Mouse (Mus musculus) Patski (cell line): ENCODE measurements at regions not wholly inside any gene's neighbourhood (a gene's known extent, or its start where the extent isn't known, plus 50 kb on each side); places are given as distances from the start of the nearest gene placed in this dataset.

Experiments used
- ATAC-seq: fragments of 100-300 bp; one replicate; pipeline ENCODE4 v1.8.0; 2021
- CTCF ChIA-PET: fragments of 350-600 bp; sonication (Branson Sonifier 250); formaldehyde crosslinking; loops from one replicate; lab custom pipeline; 2022; ENCODE audit warnings: inconsistent platforms; lab: Charles Lee
- POLR2A ChIA-PET: fragments of 350-600 bp; sonication (Branson Sonifier 250); formaldehyde crosslinking; loops from one replicate; lab custom pipeline; 2022; ENCODE audit warnings: antibody characterized with exemption, inconsistent platforms; lab: Charles Lee
- DNase-seq: peaks from one replicate; pipeline ENCODE4 v3.0.0-alpha.2; 2011; ENCODE audit warnings: low read depth, low spot score
- H3K27me3 ChIP-seq: fragments of 371-371 bp; one replicate; pipeline ENCODE4 v1.5.1; 2021
- CTCF ChIP-seq: fragments of 100-300 bp; IDR thresholded peaks from one replicate; pipeline ENCODE4 v1.5.1; 2021
- in situ Hi-C: fragments of 300-500 bp; cut with MboI; formaldehyde crosslinking; loops from 3 replicates; pipeline ENCODE4 v1.11.1; 2018; ENCODE audit warnings: low pct_unique_long_range_greater_than_20kb, mixed read lengths

GRCm38 (mm10) chr10:120726369-120726768 lies 172.5 kb downstream of the Msrb3 start:
- ChIA-PET CTCF (no interaction called here), POLR2A (no interaction called here)
- no peak for DNase-seq
- no peaks in the 10 kb centered on the region for H3K27me3 ChIP-seq
- ATAC-seq = no peak
- in situ Hi-C loops = loop anchor here (10.0 kb wide), 1 partner anchor 138 kb away; no protein-coding TSS in a partner anchor
- no peak for TF ChIP-seq CTCF

GRCm38 (mm10) chr10:120721956-120722532 lies 176.9 kb downstream of the Msrb3 start:
- in situ Hi-C loops = loop anchor here (10.0 to 25.0 kb wide), 2 partner anchors 143 to 540 kb away; no protein-coding TSS in a partner anchor
- DNase-seq (no peak), ATAC-seq (no peak)
- CTCF ChIA-PET = no interaction called here
- no peak for TF ChIP-seq CTCF
- POLR2A ChIA-PET = no interaction called here
- H3K27me3 ChIP-seq = no peaks in the 10 kb centered on the region

DNA sequence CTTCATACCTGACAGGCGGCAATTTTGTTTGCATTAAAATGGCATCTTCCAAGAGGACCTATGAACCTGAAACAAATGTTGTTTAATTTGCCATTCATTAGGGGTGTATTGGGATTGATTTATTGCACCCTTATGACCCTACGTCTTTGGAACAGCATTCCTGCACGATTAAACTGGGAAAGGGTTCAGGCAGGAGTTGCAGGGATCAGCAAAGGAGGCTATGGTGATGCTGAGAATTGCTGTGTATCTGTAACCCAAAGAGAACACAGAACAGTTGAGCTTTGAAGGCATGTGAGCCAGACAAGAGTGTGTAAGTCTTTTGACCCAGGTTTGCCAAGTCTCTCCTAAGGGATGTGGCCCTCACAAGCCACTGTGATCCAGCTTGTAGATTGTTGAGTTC lies 177.9 kb downstream of the Msrb3 start:
- H3K27me3 ChIP-seq = no peaks in the 10 kb centered on the region
- TF ChIP-seq CTCF = no peak
- no peak for DNase-seq
- ChIA-PET CTCF (no interaction called here), POLR2A (no interaction called here)
- in situ Hi-C loops = loop anchor here (10.0 to 25.0 kb wide), 2 partner anchors 144 to 541 kb away; no protein-coding TSS in a partner anchor
- ATAC-seq = no peak

DNA sequence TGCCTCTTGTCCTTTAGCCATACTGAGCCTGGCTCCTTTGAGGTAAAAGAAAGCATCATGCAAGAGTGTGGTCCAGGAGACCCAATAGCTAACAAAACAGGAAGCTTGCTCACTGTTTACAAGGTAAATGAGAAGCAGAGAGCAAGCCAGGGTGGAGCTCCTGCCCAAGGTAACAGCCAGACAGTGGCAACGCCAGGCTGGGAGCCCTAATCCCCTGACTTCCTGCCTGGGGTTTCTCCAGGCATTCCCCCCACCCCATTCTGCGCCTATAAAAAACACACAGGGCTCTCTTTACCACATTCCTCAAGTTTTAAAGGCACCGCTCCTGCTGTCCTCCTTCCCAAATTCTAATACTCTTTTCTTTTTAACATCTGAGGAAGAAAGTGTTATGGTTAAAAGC lies 178.8 kb downstream of the Msrb3 start:
- TF ChIP-seq CTCF = no peak
- POLR2A ChIA-PET = interaction anchor here (0.5 kb wide), 1 partner anchor 32 kb away, joined by 3 read pairs; no protein-coding TSS in a partner anchor
- DNase-seq = no peak
- no peaks in the 10 kb centered on the region for H3K27me3 ChIP-seq
- peak; percentile 8 for ATAC-seq
- in situ Hi-C loops = loop anchor here (10.0 to 25.0 kb wide), 2 partner anchors 145 to 542 kb away; no protein-coding TSS in a partner anchor
- CTCF ChIA-PET = no interaction called here

DNA sequence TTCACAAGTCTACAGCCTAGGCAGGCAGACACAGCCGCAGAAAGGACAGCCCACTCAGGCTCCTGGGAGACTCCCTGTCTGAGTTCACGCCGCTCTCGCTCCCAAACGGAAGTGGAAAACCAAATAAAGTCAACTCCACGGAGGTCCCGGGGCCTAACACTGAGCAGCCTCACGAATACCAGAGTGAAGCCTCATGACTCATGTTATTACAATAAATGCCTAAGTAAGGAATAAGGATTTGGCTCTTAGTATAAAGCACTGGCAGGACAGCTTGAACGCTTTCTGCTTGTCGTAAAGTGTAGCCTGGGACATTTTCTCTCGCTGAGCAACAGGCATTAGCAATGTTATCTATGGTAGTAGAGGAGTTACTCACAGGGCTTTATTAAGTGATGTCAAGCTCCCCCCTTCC lies 181.7 kb downstream of the Msrb3 start:
- POLR2A ChIA-PET = no interaction called here
- CTCF ChIA-PET = interaction anchor here (1.7 kb wide), 1 partner anchor 159 kb away, joined by 4 read pairs; no protein-coding TSS in a partner anchor
- in situ Hi-C loops = loop anchor here (25.0 kb wide), 1 partner anchor 545 kb away; no protein-coding TSS in a partner anchor
- no peaks in the 10 kb centered on the region for H3K27me3 ChIP-seq
- DNase-seq (peak; percentile 77), ATAC-seq (peak; percentile 94)
- TF ChIP-seq CTCF = no peak

DNA sequence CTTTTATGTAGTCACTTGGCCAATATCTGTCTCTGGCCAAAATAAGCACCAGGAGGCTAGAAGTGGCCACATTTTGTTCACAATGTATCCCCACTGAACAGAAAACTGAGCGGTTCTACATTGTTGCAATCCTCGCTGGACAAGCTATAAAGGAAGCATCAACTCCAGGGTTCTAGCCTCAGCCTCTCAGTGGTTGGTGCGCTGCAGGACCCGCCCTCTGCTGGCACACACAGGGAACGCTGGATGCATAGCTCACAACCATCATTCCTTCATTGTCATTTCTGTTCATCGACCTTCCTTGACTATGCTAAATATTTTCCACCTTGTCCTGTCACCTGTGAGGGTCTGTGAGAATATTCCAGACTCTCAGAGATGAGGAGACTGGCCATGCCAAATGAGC lies 182.5 kb downstream of the Msrb3 start:
- POLR2A ChIA-PET = interaction anchor here (1.0 kb wide), 1 partner anchor 14 kb away, joined by 3 read pairs; no protein-coding TSS in a partner anchor
- no peaks in the 10 kb centered on the region for H3K27me3 ChIP-seq
- no peak for TF ChIP-seq CTCF
- CTCF ChIA-PET = interaction anchor here (1.0 to 1.5 kb wide), 3 partner anchors 13 to 157 kb away, joined by 3 read pairs; no protein-coding TSS in a partner anchor
- no peak for DNase-seq
- in situ Hi-C loops = loop anchor here (25.0 kb wide), 1 partner anchor 546 kb away; no protein-coding TSS in a partner anchor
- no peak for ATAC-seq

GRCm38 (mm10) chr10:120707771-120708750 lies 190.8 kb downstream of the Msrb3 start:
- no peak for TF ChIP-seq CTCF
- no peak for DNase-seq
- POLR2A ChIA-PET = interaction anchor here (0.5 to 0.7 kb wide), 2 partner anchors 15 to 283 kb away, joined by 4 to 5 read pairs; no protein-coding TSS in a partner anchor

DNA sequence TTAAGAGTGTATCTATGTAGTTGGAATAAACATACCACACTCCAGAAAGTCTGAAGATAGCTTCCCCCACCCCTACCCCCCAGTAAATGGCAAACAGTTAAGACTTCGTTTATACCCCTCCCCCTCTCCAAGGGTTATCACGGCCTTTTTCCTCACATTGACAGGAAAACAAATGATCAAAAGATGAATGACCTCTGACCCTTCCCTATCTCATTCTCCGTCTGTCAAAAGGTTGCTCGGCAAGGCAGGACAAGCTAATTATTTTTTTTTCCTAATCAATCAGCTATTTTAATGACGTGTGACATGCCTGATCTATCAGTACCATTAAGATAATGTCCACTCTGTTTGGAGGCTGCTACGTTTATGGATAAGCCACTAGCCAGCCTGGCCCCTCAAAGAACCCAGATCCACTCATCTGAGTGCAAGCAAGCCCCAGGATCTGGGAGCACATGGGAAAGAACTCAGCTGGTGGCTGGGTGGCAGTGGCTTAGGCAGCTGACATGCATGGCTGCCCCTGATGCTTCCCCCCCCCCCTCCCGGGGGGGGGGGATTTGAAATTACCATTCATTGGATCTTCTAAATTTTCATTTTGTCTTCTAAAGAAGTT lies 192.1 kb downstream of the Msrb3 start:
- POLR2A ChIA-PET = interaction anchor here (0.5 to 0.7 kb wide), 3 partner anchors 16 to 281 kb away, joined by 3 to 5 read pairs (median 4); no protein-coding TSS in a partner anchor
- in situ Hi-C loops = loop anchor here (25.0 kb wide), 1 partner anchor 556 kb away; no protein-coding TSS in a partner anchor

More at GRCm38 (mm10) chr10:120707771-120708750, 190.8 kb downstream of the Msrb3 start:
- in situ Hi-C loops = loop anchor here (25.0 kb wide), 1 partner anchor 554 kb away; no protein-coding TSS in a partner anchor
- no peaks in the 10 kb centered on the region for H3K27me3 ChIP-seq
- CTCF ChIA-PET = no interaction called here
- ATAC-seq = no peak

DNA sequence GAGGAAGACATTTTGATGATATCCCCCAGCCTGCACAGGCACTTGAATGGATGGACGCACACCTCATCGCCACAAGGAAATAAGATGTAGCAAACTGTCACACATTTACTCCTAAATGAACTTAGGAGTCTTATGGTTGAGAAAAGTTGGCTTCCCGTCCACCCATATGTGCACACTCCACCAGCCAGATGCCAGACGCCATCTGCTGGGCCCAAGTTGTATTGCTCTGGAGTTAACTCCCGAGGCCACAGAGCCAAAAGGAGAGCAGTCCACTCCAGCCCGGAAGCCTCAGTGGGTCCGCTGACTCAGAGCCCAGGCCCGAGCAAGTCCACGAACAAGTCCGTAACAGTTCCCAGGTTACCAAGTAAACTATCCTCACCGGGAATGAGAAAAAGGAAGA lies 197.1 kb downstream of the Msrb3 start:
- in situ Hi-C loops = loop anchor here (25.0 kb wide), 1 partner anchor 560 kb away; no protein-coding TSS in a partner anchor
- H3K27me3 ChIP-seq = no peaks in the 10 kb centered on the region
- ATAC-seq = peak; percentile 67
- peak; percentile 94 for TF ChIP-seq CTCF
- POLR2A ChIA-PET = interaction anchor here (0.6 to 0.7 kb wide), 2 partner anchors 25 to 227 kb away, joined by 3 read pairs; no protein-coding TSS in a partner anchor
- DNase-seq = no peak
- CTCF ChIA-PET = interaction anchor here (0.7 to 2.5 kb wide), 3 partner anchors 14 to 163 kb away, joined by 3 to 8 read pairs (median 5); no protein-coding TSS in a partner anchor

More for the DNA sequence above, 192.1 kb downstream of the Msrb3 start:
- ATAC-seq (no peak), DNase-seq (no peak)
- TF ChIP-seq CTCF = no peak
- CTCF ChIA-PET = interaction anchor here (1.2 kb wide), 1 partner anchor 10 kb away, joined by 5 read pairs; no protein-coding TSS in a partner anchor
- no peaks in the 10 kb centered on the region for H3K27me3 ChIP-seq
